ENCODE assay signal across 11 mouse cellular contexts in the genomic region with DNA sequence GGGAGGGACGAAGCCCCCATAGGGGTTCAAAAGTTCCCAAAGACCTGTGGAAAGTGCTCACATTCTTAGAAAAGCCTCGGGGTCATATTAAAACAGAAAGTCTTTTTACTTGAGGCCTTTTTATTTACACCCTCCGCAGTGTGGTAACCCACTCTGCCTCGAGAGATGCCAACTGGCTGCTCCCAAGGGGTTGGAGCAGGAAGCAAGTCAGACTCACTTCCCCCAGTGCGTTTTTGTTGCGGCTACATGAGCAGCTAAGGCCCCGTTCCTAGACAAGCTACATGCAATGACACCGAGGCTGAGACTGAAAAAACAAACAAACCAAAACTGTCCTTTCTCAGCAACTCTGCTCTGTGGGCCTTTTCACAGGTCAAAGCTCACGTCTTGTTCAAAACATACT. TPM values are rescaled to one million over a fixed set of nuclear protein-coding genes. Genes with fewer than 3 reads are reported as not detected.
DNase-seq lines count a peak whose midpoint lies in the region; ATAC-seq and TF ChIP-seq lines count a peak whose summit lies in the region.
"Had no signal": no experiment of that assay in that cellular context is flagged by ENCODE, and none has a peak within 500 bp of the region (broad histone marks: within the 10 kb centered on the region; RNA-seq: fewer than 3 reads in every experiment).

No protein-coding gene starts in this region.

- no peak for DNase-seq in kidney, adult 2 months
- DNase-seq in kidney, postnatal 10 days = no peak
- DNase-seq in CD4-positive helper T cell, adult 2 months (ENCODE audit: low read depth, low spot score) = peak; percentile 63
- peak; percentile 18 for DNase-seq in brain, adult 2 months (ENCODE audit: low read depth, low spot score)
- no peak for DNase-seq in yolk sac, embryonic 10.5 days (ENCODE audit: low spot score)
- no peak for DNase-seq in left cerebral cortex, adult 2 months (ENCODE audit: extremely low spot score in 1 of 2, low spot score in 2 of 2)
- DNase-seq: retina, postnatal 1 day had no signal

- peak overlapping the region; percentile 80 for H3K27ac ChIP-seq in kidney, adult 2 months (ENCODE audit: insufficient read depth, low read depth, low read length)
- peak overlapping the region; percentile 89 for H3K27ac ChIP-seq in macrophage
- H3K27ac ChIP-seq in left cerebral cortex, adult 2 months = no peak overlapping the region
- H3K27ac ChIP-seq: hindbrain, embryonic 13.5 days had no signal

- H3K27me3 ChIP-seq in kidney, adult 2 months (replicated peaks; ENCODE audit: control insufficient read depth, insufficient read depth, low read length) = no peaks in the 10 kb centered on the region
- H3K27me3 ChIP-seq: hindbrain, embryonic 13.5 days had no signal

- H3K36me3 ChIP-seq in kidney, adult 2 months (ENCODE audit: control insufficient read depth, insufficient read depth, low read length) = no peaks in the 10 kb centered on the region
- H3K36me3 ChIP-seq in macrophage (ENCODE audit: inconsistent target) = no peaks in the 10 kb centered on the region
- H3K36me3 ChIP-seq: hindbrain, embryonic 13.5 days had no signal

- no peak for ATAC-seq in monocyte, adult 5-6 weeks (replicated peaks; ENCODE audit: insufficient number of reproducible peaks, low FRiP score, low TSS enrichment, poor library complexity, severe bottlenecking)

- no peaks in the 10 kb centered on the region for H3K79me2 ChIP-seq in macrophage (ENCODE audit: inconsistent target)

- H3K4me1 ChIP-seq in kidney, adult 2 months (ENCODE audit: control insufficient read depth, insufficient read depth, low read length) = peaks cover 2% of the 10 kb centered on the region; the same call in 1 of the 2 replicates
- H3K4me1 ChIP-seq: hindbrain, embryonic 13.5 days had no signal

- TF ChIP-seq CTCF in kidney, adult 2 months (conservative IDR thresholded peaks at IDR 0.05; ENCODE audit: insufficient read depth, insufficient read length, low read depth, low read length) = no peak
- no peak for TF ChIP-seq CTCF in left cerebral cortex, adult 2 months (IDR thresholded peaks at IDR 0.05)

- intact Hi-C loops in left cerebral cortex, adult 2 months (cut with DNase I) = no loop called here

- no peak overlapping the region for H3K4me3 ChIP-seq in kidney, adult 2 months (ENCODE audit: insufficient read depth, low read depth, low read length)
- no peak overlapping the region for H3K4me3 ChIP-seq in macrophage (ENCODE audit: inconsistent target)
- no peak overlapping the region for H3K4me3 ChIP-seq in left cerebral cortex, adult 2 months
- H3K4me3 ChIP-seq: erythroblast, embryonic 14.5 days; hindbrain, embryonic 13.5 days had no signal

- no peak for TF ChIP-seq POLR2A in kidney, adult 2 months (IDR thresholded peaks at IDR 0.05; ENCODE audit: low read depth, low read length)

- 43% methylated on average over 9 of the region's 9 CpGs for WGBS in kidney, adult 2 months
- 13% methylated on average over 9 of the region's 9 CpGs for WGBS in macrophage (ENCODE audit: missing documents)

RNA-seq across cellular contexts. Expression of gene Ifngr2, which starts 8.4 kb away (rescaled TPM):
- polyA plus RNA-seq in kidney, adult 2 months (2012; rRNA removed) = 15.1 and 17.7 TPM in 2 replicates
- 10 to 100 TPM; 29.9 to 65.9 (median 45.2) TPM for total RNA-seq in macrophage (2018; cell fraction: chromatin; rRNA removed)
- total RNA-seq in macrophage (2018; cell fraction: cytosol; rRNA removed) = 100 to 1,000 TPM in 21 of 26 experiments, 10 to 100 TPM in 5; 91.2 to 131 (median 118) TPM
- total RNA-seq in macrophage (2018; cell fraction: nucleus; rRNA removed) = 100 to 1,000 TPM in 3 of 26 experiments, 10 to 100 TPM in 23; 53.5 to 110 (median 76.6) TPM
- 53.8 to 84.8 TPM (median 83.9 TPM) in 3 replicates for polyA plus RNA-seq in macrophage (2018)
- total RNA-seq in left cerebral cortex, adult 2 months (2021) = 10 to 100 TPM; 30.0 to 32.7 TPM
- total RNA-seq in monocyte, adult 5-6 weeks (2017) = 28.8 to 49.4 TPM (median 38.9 TPM) in 3 replicates

RNA-seq across cellular contexts. Expression of gene Ifnar1, which starts 53.5 kb away (rescaled TPM):
- polyA plus RNA-seq in kidney, adult 2 months (2012; rRNA removed) = 20.8 and 22.2 TPM in 2 replicates
- 100 to 1,000 TPM; 157 to 461 (median 270) TPM for total RNA-seq in macrophage (2018; cell fraction: chromatin; rRNA removed)
- 100 to 1,000 TPM in 4 of 26 experiments, 10 to 100 TPM in 22; 61.9 to 145 (median 84.6) TPM for total RNA-seq in macrophage (2018; cell fraction: cytosol; rRNA removed)
- 100 to 1,000 TPM; 208 to 496 (median 273) TPM for total RNA-seq in macrophage (2018; cell fraction: nucleus; rRNA removed)
- polyA plus RNA-seq in macrophage (2018) = 64.7 to 104 TPM (median 89.0 TPM) in 3 replicates
- total RNA-seq in left cerebral cortex, adult 2 months (2021) = 10 to 100 TPM; 45.2 TPM
- 91.0 to 131 TPM (median 108 TPM) in 3 replicates for total RNA-seq in monocyte, adult 5-6 weeks (2017)

RNA-seq across cellular contexts. Expression of gene Tmem50b, which starts 59.1 kb away (rescaled TPM):
- polyA plus RNA-seq in kidney, adult 2 months (2012; rRNA removed) = 39.2 and 40.7 TPM in 2 replicates
- 10 to 100 TPM in 4 of 26 experiments, 1 to 10 TPM in 22; 2.1 to 25.5 (median 6.7) TPM for total RNA-seq in macrophage (2018; cell fraction: chromatin; rRNA removed)
- total RNA-seq in macrophage (2018; cell fraction: cytosol; rRNA removed) = 10 to 100 TPM; 18.3 to 42.3 (median 27.8) TPM
- total RNA-seq in macrophage (2018; cell fraction: nucleus; rRNA removed) = 10 to 100 TPM; 11.6 to 43.2 (median 22.6) TPM
- 30.7 to 45.3 TPM (median 34.4 TPM) in 3 replicates for polyA plus RNA-seq in macrophage (2018)
- total RNA-seq in left cerebral cortex, adult 2 months (2021) = 10 to 100 TPM; 84.1 to 88.0 TPM
- 44.6 to 80.4 TPM (median 63.0 TPM) in 3 replicates for total RNA-seq in monocyte, adult 5-6 weeks (2017)

Comparison
In these comparisons a context has a peak if more than half of its experiments do, and no peak if none do; other contexts are left out.
1. DNase-seq: peak in CD4-positive helper T cell, adult 2 months (single experiment) and brain, adult 2 months (single experiment); none in kidney, adult 2 months (single experiment), kidney, postnatal 10 days (single experiment), yolk sac, embryonic 10.5 days (single experiment) and left cerebral cortex, adult 2 months (0 of 2).